21 mouse cellular contexts compared by ENCODE assay signal in the genomic region with DNA sequence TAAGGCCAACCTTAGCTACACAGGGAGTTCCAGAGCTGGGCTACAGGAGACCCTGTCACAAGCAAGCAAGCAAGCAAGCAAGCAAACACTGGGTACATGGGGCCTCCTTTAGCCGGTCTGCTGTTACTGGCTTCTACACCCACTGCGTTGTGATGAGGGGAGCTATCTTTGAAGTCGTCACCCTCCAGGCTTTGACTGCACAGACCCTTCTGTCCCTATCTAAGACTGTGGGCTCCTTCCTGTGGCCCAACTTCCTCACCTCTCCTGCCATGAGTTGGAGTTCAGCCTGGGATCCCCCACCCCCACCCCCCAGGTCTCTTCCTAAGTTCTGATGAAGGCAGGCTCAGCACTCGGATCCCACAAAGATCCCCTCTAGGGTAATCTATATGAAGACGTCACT. TPM values are rescaled to one million over a fixed set of nuclear protein-coding genes. Genes with fewer than 3 reads are reported as not detected.
DNase-seq lines count a peak whose midpoint lies in the region; ATAC-seq and TF ChIP-seq lines count a peak whose summit lies in the region.
"Had no signal": no experiment of that assay in that cellular context is flagged by ENCODE, and none has a peak within 500 bp of the region (broad histone marks: within the 10 kb centered on the region; RNA-seq: fewer than 3 reads in every experiment).

No protein-coding gene starts in this region.

- H3K9me3 ChIP-seq in MEL (replicated peaks; ENCODE audit: insufficient read depth, low read length) = no peaks in the 10 kb centered on the region
- no peaks in the 10 kb centered on the region for H3K9me3 ChIP-seq in liver, embryonic 11.5 days (ENCODE audit: control insufficient read depth, low read length)
- H3K9me3 ChIP-seq: embryonic facial prominence, embryonic 10.5 days; embryonic facial prominence, embryonic 12.5 days; forebrain, embryonic 13.5 days; forebrain, embryonic 15.5 days; G1E had no signal

- no peak for ATAC-seq in liver, embryonic 11.5 days (replicated peaks; ENCODE audit: low FRiP score)
- ATAC-seq: activated CD4-positive, CD25-positive, alpha-beta regulatory T cell, adult 4 months; forebrain, embryonic 13.5 days; forebrain, embryonic 15.5 days; forebrain, postnatal 0 days; Patski had no signal

- peaks cover 0 to 41% of the 10 kb centered on the region in 2 experiments; a peak in 2 of 4 replicates for H3K36me3 ChIP-seq in MEL (ENCODE audit: control insufficient read depth in 1 of 2, insufficient read depth in 2 of 2, low read length in 2 of 2)
- H3K36me3 ChIP-seq in liver, embryonic 11.5 days (ENCODE audit: control insufficient read depth, insufficient read depth, low read length) = no peaks in the 10 kb centered on the region
- H3K36me3 ChIP-seq: embryonic facial prominence, embryonic 10.5 days; embryonic facial prominence, embryonic 12.5 days; forebrain, embryonic 15.5 days had no signal

- TF ChIP-seq POLR2A in MEL (IDR thresholded peaks at IDR 0.05; ENCODE audit: control insufficient read depth in 1 of 2, insufficient read depth in 1 of 2, low read depth in 1 of 2, low read length in 2 of 2, poor library complexity in 1 of 2) = no peak

- TF ChIP-seq EP300 in MEL (IDR thresholded peaks at IDR 0.05; ENCODE audit: low read depth in 1 of 2, low read length in 2 of 2) = peak; percentile 61 to 62

- H3K79me2 ChIP-seq in MEL (ENCODE audit: control insufficient read depth, insufficient read depth, low read length, poor library complexity) = no peaks in the 10 kb centered on the region

- H3K4me2 ChIP-seq in liver, embryonic 11.5 days = no peak overlapping the region
- H3K4me2 ChIP-seq: embryonic facial prominence, embryonic 12.5 days; forebrain, embryonic 13.5 days; forebrain, embryonic 15.5 days had no signal

- H3K27me3 ChIP-seq in MEL (ENCODE audit: control insufficient read depth in 1 of 2, insufficient read depth in 2 of 2, low read length in 2 of 2) = no peaks in the 10 kb centered on the region
- no peaks in the 10 kb centered on the region for H3K27me3 ChIP-seq in liver, embryonic 11.5 days (replicated peaks; ENCODE audit: control insufficient read depth, insufficient read depth, low read length)
- H3K27me3 ChIP-seq: embryonic facial prominence, embryonic 12.5 days; forebrain, embryonic 13.5 days; forebrain, embryonic 15.5 days; Patski had no signal

- WGBS in liver, embryonic 11.5 days = 42% methylated on average over 5 of the region's 5 CpGs

- no peak for TF ChIP-seq CTCF in MEL (IDR thresholded peaks at IDR 0.05 in 2 of 3, conservative IDR thresholded peaks at IDR 0.05 in 1 of 3; ENCODE audit: control insufficient read depth in 1 of 3, insufficient read depth in 1 of 3, low read depth in 2 of 3, low read length in 3 of 3, poor library complexity in 1 of 3, severe bottlenecking in 1 of 3)

- no peak for TF ChIP-seq RAD21 in MEL (IDR thresholded peaks at IDR 0.05; ENCODE audit: low read depth, low read length)

- peak overlapping the region; percentile 36; the same call in 1 of the 2 replicates for H3K27ac ChIP-seq in MEL (ENCODE audit: control insufficient read depth, low read depth, low read length)
- no peak overlapping the region for H3K27ac ChIP-seq in liver, embryonic 11.5 days (ENCODE audit: low read depth, low read length)
- H3K27ac ChIP-seq: embryonic facial prominence, embryonic 10.5 days; embryonic facial prominence, embryonic 12.5 days; forebrain, embryonic 13.5 days; forebrain, embryonic 15.5 days had no signal

- H3K4me3 ChIP-seq in MEL (ENCODE audit: control insufficient read depth in 1 of 2, insufficient read depth in 1 of 2, low read depth in 2 of 2, low read length in 2 of 2) = no peak overlapping the region
- no peak overlapping the region for H3K4me3 ChIP-seq in liver, embryonic 11.5 days (ENCODE audit: low read depth, low read length)
- H3K4me3 ChIP-seq: embryonic facial prominence, embryonic 10.5 days; embryonic facial prominence, embryonic 12.5 days; forebrain, embryonic 13.5 days; forebrain, embryonic 15.5 days had no signal

- H3K9ac ChIP-seq in MEL (ENCODE audit: control insufficient read depth, low read depth, low read length, poor library complexity, severe bottlenecking) = no peak overlapping the region
- H3K9ac ChIP-seq in liver, embryonic 11.5 days (ENCODE audit: low read depth, low read length) = no peak overlapping the region
- H3K9ac ChIP-seq: embryonic facial prominence, embryonic 12.5 days; forebrain, embryonic 13.5 days; forebrain, embryonic 15.5 days; forebrain, postnatal 0 days had no signal

- peaks cover 26 to 70% of the 10 kb centered on the region in 2 experiments for H3K4me1 ChIP-seq in MEL (ENCODE audit: control insufficient read depth in 1 of 2, insufficient read depth in 2 of 2, low read length in 2 of 2)
- H3K4me1 ChIP-seq in liver, embryonic 11.5 days (replicated peaks; ENCODE audit: control insufficient read depth, insufficient read depth, low read length) = peaks cover 5% of the 10 kb centered on the region; the same call in 1 of the 2 replicates
- H3K4me1 ChIP-seq: embryonic facial prominence, embryonic 12.5 days; forebrain, embryonic 13.5 days; forebrain, embryonic 15.5 days had no signal

- DNase-seq in heart, postnatal 4 days = peak; percentile 1
- no peak for DNase-seq in heart, postnatal 25 days (ENCODE audit: low spot score)
- peak; percentile 6 for DNase-seq in urinary bladder, adult 2 months (ENCODE audit: low spot score)
- DNase-seq in urinary bladder, postnatal 10 days (ENCODE audit: low spot score) = no peak
- DNase-seq in MEL (ENCODE audit: low read depth, low spot score) (peak; percentile 68), liver (no peak)
- DNase-seq in liver, embryonic 11.5 days (ENCODE audit: low spot score) = no peak
- DNase-seq: adrenal gland, adult 8-10 months; adrenal gland, postnatal 14 days; adrenal gland, postnatal 36 days; cerebellum, adult 11-12 months; cerebellum, adult 2 months; cerebellum, adult 9-10 months; forebrain, postnatal 0 days had no signal

- intact Hi-C loops in heart, postnatal 25 days (cut with DNase I) = no loop called here

TF ChIP-seq in MEL, 35 proteins besides CTCF, POLR2A, EP300 and RAD21:
- TF ChIP-seq USF2 (IDR thresholded peaks at IDR 0.05; ENCODE audit: borderline replicate concordance in 1 of 2, insufficient read depth in 1 of 2, low read depth in 1 of 2, low read length in 2 of 2) (no peak), TAL1 (IDR thresholded peaks at IDR 0.05; ENCODE audit: low read length) (peak; percentile 50), GATA1 (IDR thresholded peaks at IDR 0.05; ENCODE audit: low read depth, low read length) (peak; percentile 38; the same call in 1 of the 2 replicates), TCF12 (IDR thresholded peaks at IDR 0.05; ENCODE audit: low read depth, low read length) (peak; percentile 24; the same call in 1 of the 2 replicates)

RNA-seq across cellular contexts. Expression of gene Trim14, which starts 26.1 kb away (rescaled TPM):
- 1 to 10 TPM in 1 of 2 experiments, under 1 TPM in 1; 0.76 to 1.3 TPM for total RNA-seq in heart, postnatal 4 days (2021)
- total RNA-seq in heart, postnatal 25 days (2021) = 1 to 10 TPM; 1.7 to 1.9 TPM
- 5.0 and 5.7 TPM in 2 replicates for polyA plus RNA-seq in urinary bladder, adult 2 months (2012; rRNA removed)
- total RNA-seq in MEL (2012; rRNA removed) = 0.82 and 1.1 TPM in 2 replicates
- 1 to 10 TPM in 1 of 2 experiments, not detected in 1; 5.1 TPM for polyA plus RNA-seq in MEL (2012; ENCODE audit: insufficient read depth in 1 of 2, insufficient read length in 2 of 2, low read depth in 1 of 2, low replicate concordance in 2 of 2, missing spikeins in 1 of 2)
- 13.9 and 15.6 TPM in 2 replicates for polyA plus RNA-seq in liver, embryonic 11.5 days (2014; fragmentation: Nextera tagmentation; extraction: Ambion mirVana)

RNA-seq across cellular contexts. Expression of gene Coro2a, which starts 40.0 kb away (rescaled TPM):
- total RNA-seq in heart, postnatal 4 days (2021) = under 1 TPM; 0.25 to 0.48 TPM
- under 1 TPM; 0.18 to 0.45 TPM for total RNA-seq in heart, postnatal 25 days (2021)
- polyA plus RNA-seq in urinary bladder, adult 2 months (2012; rRNA removed) = 6.4 and 7.0 TPM in 2 replicates
- 0.35 and 1.2 TPM in 2 replicates for total RNA-seq in MEL (2012; rRNA removed)
- 1 to 10 TPM in 1 of 2 experiments, not detected in 1; 6.8 TPM for polyA plus RNA-seq in MEL (2012; ENCODE audit: insufficient read depth in 1 of 2, insufficient read length in 2 of 2, low read depth in 1 of 2, low replicate concordance in 2 of 2, missing spikeins in 1 of 2)
- 4.8 and 5.7 TPM in 2 replicates for polyA plus RNA-seq in liver, embryonic 11.5 days (2014; fragmentation: Nextera tagmentation; extraction: Ambion mirVana)

Comparison
In these comparisons a context has a peak if more than half of its experiments do, and no peak if none do; other contexts are left out.
1. DNase-seq: peak in heart, postnatal 4 days (single experiment), urinary bladder, adult 2 months (single experiment) and MEL (single experiment); none in heart, postnatal 25 days (single experiment), urinary bladder, postnatal 10 days (single experiment), liver (single experiment) and liver, embryonic 11.5 days (single experiment).